Mouse (Mus musculus) small intestine, adult 2 months (tissue): ENCODE measurements at regions not wholly inside any gene's neighbourhood (a gene's known extent, or its start where the extent isn't known, plus 50 kb on each side); places are given as distances from the start of the nearest gene placed in this dataset.

Experiments
- CTCF ChIP-seq: fragments of 200-500 bp; IDR thresholded peaks from 2 replicates; pipeline ENCODE4 v1.5.1; 2012; ENCODE audit warnings: low read depth, mild to moderate bottlenecking, control low read depth, inconsistent platforms, low read length, moderate library complexity, mixed read lengths; ENCODE audit not compliant: insufficient replicate concordance, insufficient read length; ENCODE audit errors: extremely low read depth
- POLR2A ChIP-seq: fragments of 200-500 bp; IDR thresholded peaks from 2 replicates; pipeline ENCODE4 v1.6.1; 2012; ENCODE audit warnings: low read depth, mild to moderate bottlenecking, control low read depth, inconsistent platforms, low read length, moderate library complexity

GRCm38 (mm10) chr6:50011746-50012453 is 98.1 kb upstream of the Mpp6 start:
- no peak for TF ChIP-seq CTCF
- no peak for TF ChIP-seq POLR2A
